Mouse (Mus musculus): ENCODE data around the gene Comp. TPM values are rescaled to one million over a fixed set of nuclear protein-coding genes. Genes with fewer than 3 reads are reported as not detected.

The Comp gene
- total and polyA plus RNA-seq, 3 experiments, result 0.13 to 0.16 TPM; not detected in 1

DNA sequence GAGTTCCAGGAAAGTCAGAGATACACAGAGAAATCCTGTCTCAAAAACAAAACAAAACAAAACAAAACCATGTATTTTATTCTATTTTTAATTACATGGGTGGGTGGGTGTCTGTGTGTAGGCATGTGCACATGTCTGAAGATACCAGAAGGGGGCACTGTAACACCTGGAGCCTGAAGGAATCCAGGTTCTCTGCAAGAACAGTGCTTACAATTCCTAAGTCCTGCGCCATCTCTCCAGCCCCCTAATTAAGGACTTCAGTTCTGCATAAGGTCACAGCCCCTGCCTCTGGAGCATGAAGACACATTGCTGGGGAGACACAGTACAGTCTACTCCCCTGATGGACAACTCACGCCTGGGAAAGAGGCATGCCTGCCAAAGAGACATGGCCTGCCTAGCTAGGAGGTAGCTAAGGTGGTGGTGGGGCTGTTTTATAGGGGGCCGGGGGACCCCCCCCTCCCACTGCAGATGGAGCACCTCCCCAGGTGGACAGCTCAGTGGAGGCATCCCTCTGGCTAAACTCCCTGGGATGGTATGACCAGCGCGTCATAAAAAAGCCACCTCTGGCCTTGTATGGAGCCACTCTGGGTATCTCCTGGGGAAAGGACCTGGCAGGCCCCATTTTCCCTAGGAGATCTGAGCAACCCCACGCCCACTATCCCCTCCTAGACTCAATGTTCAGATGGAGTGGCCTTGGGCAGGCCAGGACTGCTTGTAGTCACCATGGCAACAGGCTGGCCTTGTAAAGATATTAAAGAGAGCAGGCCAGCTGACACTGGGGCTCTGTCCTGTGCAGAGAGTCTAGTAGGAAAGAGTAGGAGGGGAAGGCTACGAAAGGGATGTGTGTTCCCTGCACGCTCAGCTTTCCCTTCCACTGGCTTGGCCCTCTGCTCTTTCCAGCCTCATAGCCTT lies 42.4 kb downstream of the Comp start:
- TF ChIP-seq CTCF (conservative IDR thresholded peaks at IDR 0.05 in 1 of 2, IDR thresholded peaks at IDR 0.05 in 1 of 2; ENCODE audit: low read depth in 2 of 2, low read length in 2 of 2), result peak; percentile 61 to 82; a peak in 3 of 4 replicates
- no peak for TF ChIP-seq MEF2A (IDR thresholded peaks at IDR 0.05; ENCODE audit: borderline replicate concordance, low read depth, low read length)
- peak; percentile 81 for TF ChIP-seq RAD21 (IDR thresholded peaks at IDR 0.05; ENCODE audit: low read depth, low read length)
- TF ChIP-seq JUN (IDR thresholded peaks at IDR 0.05; ENCODE audit: insufficient read depth, low read depth, low read length), result no peak
- TF ChIP-seq IRF4 (IDR thresholded peaks at IDR 0.05; ENCODE audit: low read depth, low read length), result no peak
- peak; percentile 77 for TF ChIP-seq SMC3 (IDR thresholded peaks at IDR 0.05; ENCODE audit: low read depth, low read length)
- TF ChIP-seq MYC (IDR thresholded peaks at IDR 0.05; ENCODE audit: low read depth, low read length), result peak; percentile 76
- no peak for TF ChIP-seq ZKSCAN1 (IDR thresholded peaks at IDR 0.05; ENCODE audit: borderline replicate concordance, low read depth, low read length)
- no peak for TF ChIP-seq ZC3H11A (IDR thresholded peaks at IDR 0.05; ENCODE audit: low read depth, low read length)
- TF ChIP-seq NRF1 (IDR thresholded peaks at IDR 0.05; ENCODE audit: low read depth, low read length), result no peak
- TF ChIP-seq MAX (IDR thresholded peaks at IDR 0.05; ENCODE audit: low read length), result peak; percentile 63; the same call in 1 of the 2 replicates
- TF ChIP-seq BHLHE40 (IDR thresholded peaks at IDR 0.05; ENCODE audit: low read depth, low read length), result 0 out of 2 replicates have a peak, but pooled peaks have one; percentile 10
- TF ChIP-seq GABPA (IDR thresholded peaks at IDR 0.05; ENCODE audit: insufficient replicate concordance, low read depth, low read length), result no peak
- TF ChIP-seq EP300 (IDR thresholded peaks at IDR 0.05; ENCODE audit: low read length), result no peak
- Histone ChIP-seq H3K4me3 (replicated peaks in 1 of 3; ENCODE audit: low read depth in 2 of 3, low read length in 2 of 3, poor library complexity in 1 of 3) (no peak overlapping the region), H3K27ac (ENCODE audit: insufficient read depth, low read depth) (no peak overlapping the region), H3K79me2 (replicated peaks; ENCODE audit: control insufficient read depth, extremely low read depth, insufficient read depth, poor library complexity, severe bottlenecking) (no peaks in the 10 kb centered on the region), H3K9ac (ENCODE audit: insufficient read depth, low read depth) (no peak overlapping the region), H3K9me3 (replicated peaks; ENCODE audit: low read length) (no peaks in the 10 kb centered on the region), H3K36me3 (replicated peaks in 1 of 2; ENCODE audit: control insufficient read depth in 1 of 2, insufficient read depth in 1 of 2, low read length in 1 of 2) (peaks cover 0 to 41% of the 10 kb centered on the region in 2 experiments), H3K4me2 (ENCODE audit: insufficient read depth, low read depth, poor library complexity, severe bottlenecking) (no peak overlapping the region), H3K4me1 (ENCODE audit: control insufficient read depth in 1 of 2, insufficient read depth in 2 of 2) (no peaks in the 10 kb centered on the region), H3K27me3 (replicated peaks) (no peaks in the 10 kb centered on the region)
- dilution Hi-C loops (cut with MboI; ENCODE audit: extremely low pct_ligation_motif_present, extremely low pct_unique_long_range_greater_than_20kb, low sequenced_read_pairs) (no loop called here), in situ Hi-C loops (cut with MboI; ENCODE audit: low pct_ligation_motif_present, low pct_unique_long_range_greater_than_20kb, low sequenced_read_pairs) (loop anchor here (10.0 kb wide), 1 partner anchor 89 kb away; the partner anchor contains the start of gene Rex1bd)
- peak; percentile 46 for DNase-seq (ENCODE audit: extremely low read depth)

GRCm38 (mm10) chr8:70416941-70417340 lies 43.6 kb downstream of the Comp start:
- no peak overlapping the region for H3K4me2 ChIP-seq (ENCODE audit: insufficient read depth, low read depth, poor library complexity, severe bottlenecking)
- peaks cover 0 to 43% of the 10 kb centered on the region in 2 experiments for H3K36me3 ChIP-seq (replicated peaks in 1 of 2; ENCODE audit: control insufficient read depth in 1 of 2, insufficient read depth in 1 of 2, low read length in 1 of 2)
- no peaks in the 10 kb centered on the region for H3K4me1 ChIP-seq (ENCODE audit: control insufficient read depth in 1 of 2, insufficient read depth in 2 of 2)
- H3K4me3 ChIP-seq (replicated peaks in 1 of 3; ENCODE audit: low read depth in 2 of 3, low read length in 2 of 3, poor library complexity in 1 of 3), result no peak overlapping the region
- no peaks in the 10 kb centered on the region for H3K79me2 ChIP-seq (replicated peaks; ENCODE audit: control insufficient read depth, extremely low read depth, insufficient read depth, poor library complexity, severe bottlenecking)
- H3K9me3 ChIP-seq (replicated peaks; ENCODE audit: low read length), result no peaks in the 10 kb centered on the region
- dilution Hi-C loops (cut with MboI; ENCODE audit: extremely low pct_ligation_motif_present, extremely low pct_unique_long_range_greater_than_20kb, low sequenced_read_pairs), result no loop called here
- H3K27me3 ChIP-seq (replicated peaks), result no peaks in the 10 kb centered on the region
- H3K9ac ChIP-seq (ENCODE audit: insufficient read depth, low read depth), result no peak overlapping the region
- no peak overlapping the region for H3K27ac ChIP-seq (ENCODE audit: insufficient read depth, low read depth)
- TF ChIP-seq RCOR1 (conservative IDR thresholded peaks at IDR 0.05; ENCODE audit: low read depth, low read length) (no peak), SIN3A (IDR thresholded peaks at IDR 0.05; ENCODE audit: low read length) (no peak), MEF2A (IDR thresholded peaks at IDR 0.05; ENCODE audit: borderline replicate concordance, low read depth, low read length) (no peak), JUN (IDR thresholded peaks at IDR 0.05; ENCODE audit: insufficient read depth, low read depth, low read length) (no peak), UBTF (IDR thresholded peaks at IDR 0.05; ENCODE audit: low read depth, low read length) (no peak), RAD21 (IDR thresholded peaks at IDR 0.05; ENCODE audit: low read depth, low read length) (no peak), ZKSCAN1 (IDR thresholded peaks at IDR 0.05; ENCODE audit: borderline replicate concordance, low read depth, low read length) (no peak)
- no peak for DNase-seq (ENCODE audit: extremely low read depth)
- in situ Hi-C loops (cut with MboI; ENCODE audit: low pct_ligation_motif_present, low pct_unique_long_range_greater_than_20kb, low sequenced_read_pairs), result loop anchor here (10.0 kb wide), 1 partner anchor 88 kb away; the partner anchor contains the start of gene Rex1bd

Data from CH12.LX (cell line).